Mouse (Mus musculus): ENCODE measurements around the gene Spryd3.
"Not testable (repeated sequence)": the region's sequence is repeated elsewhere in the genome, so short reads cannot be mapped to it uniquely, and the experiment has no call there.

The Spryd3 gene

DNA sequence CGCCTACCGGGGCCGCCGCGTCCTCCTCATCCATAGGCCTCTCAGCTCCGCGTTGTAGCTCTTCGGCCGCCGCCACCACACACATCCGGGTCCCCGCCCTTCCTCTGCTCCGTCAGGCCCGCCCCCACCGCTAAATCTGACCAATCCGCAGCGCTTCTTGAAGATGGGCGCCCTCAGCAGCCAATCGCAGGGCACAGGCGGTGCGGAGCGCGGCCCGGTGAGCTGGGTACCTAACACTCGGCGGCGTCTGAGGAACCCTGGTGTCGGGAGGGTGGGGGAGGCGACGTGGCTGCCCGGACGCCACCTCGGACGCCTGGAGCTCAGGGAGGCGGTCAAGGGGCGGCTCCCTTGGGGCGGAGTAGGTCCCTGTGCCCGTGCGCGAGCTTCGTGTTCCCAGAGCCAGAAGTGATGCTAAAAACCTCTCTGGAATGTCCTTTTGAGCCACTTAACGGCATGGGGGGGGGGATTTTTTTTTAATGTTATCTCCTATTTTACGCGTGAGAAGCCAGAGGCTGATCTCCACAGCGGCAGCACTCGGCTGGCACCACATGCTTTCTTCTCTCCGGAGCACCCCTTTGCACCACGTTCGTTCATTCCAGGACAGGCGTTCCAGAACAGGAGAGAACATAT, at the start of gene Spryd3:
Gene Spryd3 (minus strand): TSS at position 106 of the 630 bp plus-strand sequence.
- in situ Hi-C loops (cut with MboI, MseI), result no loop called here

DNA sequence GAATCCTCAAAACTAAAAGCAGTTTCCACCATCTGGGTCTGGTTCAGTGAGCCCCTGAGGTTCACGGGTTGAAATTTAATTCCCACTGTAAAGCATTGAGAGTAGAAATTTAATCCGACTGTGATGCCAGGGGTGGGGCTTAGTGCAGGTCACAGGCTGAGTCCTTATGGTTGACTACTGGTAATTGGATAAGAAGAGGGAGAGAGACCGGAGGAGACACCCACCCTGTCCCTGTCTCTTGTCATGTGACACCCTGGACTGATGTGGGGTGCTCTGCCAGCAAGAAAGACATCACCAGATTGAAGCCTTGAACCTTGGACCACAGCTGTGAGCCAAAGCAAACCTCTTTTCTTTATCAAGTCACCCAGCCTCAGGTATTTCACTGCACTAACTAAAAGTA, 47.0 kb upstream of the Spryd3 start:
- in situ Hi-C loops (cut with MboI, MseI), result no loop called here

DNA sequence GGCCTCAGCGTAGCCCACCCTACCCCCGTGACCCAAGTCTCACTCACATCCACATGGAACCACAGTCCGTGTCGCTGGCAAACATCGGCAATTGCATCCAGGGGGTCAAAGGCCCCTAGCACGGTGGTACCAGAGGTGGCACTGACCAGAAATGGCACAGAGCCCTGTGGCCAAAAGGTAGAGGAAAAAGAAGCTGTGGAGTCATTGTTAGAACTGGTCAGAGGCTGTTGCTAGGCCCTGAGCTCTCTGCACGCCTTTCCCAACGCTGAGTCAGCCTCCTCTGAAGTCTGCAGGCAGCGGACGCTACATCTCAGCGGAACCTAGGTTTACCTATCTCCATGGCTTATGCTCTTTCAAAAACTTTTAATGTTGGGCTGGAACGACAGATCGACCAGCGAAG, 43.9 kb upstream of the Spryd3 start:
- in situ Hi-C loops (cut with MboI, MseI), result loop anchor here (10.0 kb wide), 1 partner anchor 295 kb away; no protein-coding TSS in a partner anchor

DNA sequence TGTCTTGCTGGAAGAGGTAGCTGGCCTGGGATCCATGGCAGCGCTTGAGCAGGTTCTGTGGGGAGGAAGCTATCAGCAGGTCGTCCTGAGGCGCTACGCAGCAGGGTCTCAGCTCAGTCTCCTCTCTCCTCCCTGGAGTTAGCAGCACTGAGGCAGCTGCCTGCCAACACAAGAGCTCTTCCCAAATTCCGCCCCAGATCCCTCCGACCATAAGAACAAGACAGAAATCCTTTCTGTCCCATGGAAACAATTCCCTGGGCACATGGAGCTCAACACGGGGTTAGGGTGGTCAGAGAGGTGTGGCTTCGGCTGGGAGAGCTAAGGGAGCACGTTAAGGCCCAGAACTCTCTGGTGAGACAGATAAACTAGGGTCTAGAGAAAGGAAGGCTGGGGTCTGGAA, 43.1 kb upstream of the Spryd3 start:
- in situ Hi-C loops (cut with MboI, MseI), result loop anchor here (10.0 kb wide), 1 partner anchor 294 kb away; no protein-coding TSS in a partner anchor

DNA sequence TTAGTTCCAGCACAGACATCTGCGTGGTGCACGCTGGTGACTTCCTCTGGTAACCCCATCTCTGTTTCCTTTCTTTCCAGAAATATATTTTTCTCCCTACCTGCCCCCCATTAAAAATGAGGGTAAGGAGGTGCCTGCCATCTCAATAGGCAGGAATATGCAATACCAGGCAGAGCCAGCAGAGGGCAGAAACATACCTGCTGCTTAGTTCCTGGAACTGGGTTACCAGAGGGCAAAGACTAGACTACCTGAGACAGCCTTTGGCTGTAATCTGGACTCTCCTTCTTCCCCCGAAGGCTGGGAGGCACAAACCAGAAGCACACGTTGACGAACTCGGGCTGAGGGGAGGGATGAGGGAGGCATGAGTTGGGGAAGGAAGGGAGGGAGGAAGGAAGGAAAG, 42.2 kb upstream of the Spryd3 start:
- in situ Hi-C loops (cut with MboI, MseI), result loop anchor here (10.0 kb wide), 1 partner anchor 293 kb away; no protein-coding TSS in a partner anchor

DNA sequence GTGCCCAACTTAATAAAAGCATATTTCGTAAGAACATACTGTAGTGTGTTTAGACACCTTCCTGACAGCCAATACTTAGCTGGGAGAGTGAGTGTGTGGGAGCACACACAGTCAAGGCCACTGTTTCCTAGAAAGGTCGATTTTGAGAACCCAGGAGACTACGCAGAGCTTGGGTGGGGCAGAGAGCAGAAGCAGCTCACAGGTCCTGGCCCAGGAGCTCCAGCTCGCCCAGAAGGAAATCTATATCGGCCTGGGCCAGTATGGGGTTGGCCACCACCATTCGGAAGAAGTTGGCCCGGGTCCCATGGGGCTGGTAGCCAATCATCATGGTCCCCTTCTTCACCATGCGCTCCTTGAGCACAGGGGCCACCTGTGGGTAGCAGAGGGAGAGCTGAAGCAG, 41.4 kb upstream of the Spryd3 start:
- in situ Hi-C loops (cut with MboI, MseI), result loop anchor here (10.0 kb wide), 1 partner anchor 293 kb away; no protein-coding TSS in a partner anchor

DNA sequence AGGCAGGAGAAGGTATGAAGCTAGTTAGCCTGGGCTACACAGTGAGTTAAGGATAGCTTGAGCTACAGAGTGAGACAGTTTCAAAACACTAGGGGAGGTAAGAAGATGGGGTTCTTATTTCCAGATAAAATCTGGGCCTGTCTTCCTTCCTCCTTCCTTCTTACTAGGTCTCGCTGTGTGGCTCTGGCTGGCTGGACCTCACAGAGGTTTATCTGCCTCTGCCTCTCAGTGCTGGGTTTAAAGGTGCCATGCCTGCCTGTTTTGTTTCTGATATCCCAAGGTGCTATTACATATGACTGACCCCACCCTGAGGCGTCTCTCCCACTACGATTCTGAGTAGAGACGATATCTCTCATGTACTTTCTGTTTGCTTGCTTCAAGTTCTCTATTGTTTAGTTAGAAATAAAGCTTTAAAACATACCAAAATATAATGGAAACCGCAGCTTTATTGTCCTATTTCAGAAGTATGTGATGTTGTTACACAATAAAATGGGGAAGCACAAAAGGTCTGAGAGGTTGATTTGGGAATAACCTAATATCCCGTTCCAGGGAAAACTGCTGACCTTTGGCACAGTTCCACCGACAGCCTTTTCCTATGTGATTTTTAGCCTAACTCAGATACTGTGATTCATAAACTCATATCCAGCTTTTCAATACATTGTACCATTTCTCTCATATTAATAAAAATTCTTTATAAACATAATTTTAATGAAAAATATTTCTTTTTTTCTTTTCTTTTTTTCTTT, 40.7 kb upstream of the Spryd3 start:
- in situ Hi-C loops (cut with MboI, MseI), result loop anchor here (10.0 kb wide), 1 partner anchor 292 kb away; no protein-coding TSS in a partner anchor

DNA sequence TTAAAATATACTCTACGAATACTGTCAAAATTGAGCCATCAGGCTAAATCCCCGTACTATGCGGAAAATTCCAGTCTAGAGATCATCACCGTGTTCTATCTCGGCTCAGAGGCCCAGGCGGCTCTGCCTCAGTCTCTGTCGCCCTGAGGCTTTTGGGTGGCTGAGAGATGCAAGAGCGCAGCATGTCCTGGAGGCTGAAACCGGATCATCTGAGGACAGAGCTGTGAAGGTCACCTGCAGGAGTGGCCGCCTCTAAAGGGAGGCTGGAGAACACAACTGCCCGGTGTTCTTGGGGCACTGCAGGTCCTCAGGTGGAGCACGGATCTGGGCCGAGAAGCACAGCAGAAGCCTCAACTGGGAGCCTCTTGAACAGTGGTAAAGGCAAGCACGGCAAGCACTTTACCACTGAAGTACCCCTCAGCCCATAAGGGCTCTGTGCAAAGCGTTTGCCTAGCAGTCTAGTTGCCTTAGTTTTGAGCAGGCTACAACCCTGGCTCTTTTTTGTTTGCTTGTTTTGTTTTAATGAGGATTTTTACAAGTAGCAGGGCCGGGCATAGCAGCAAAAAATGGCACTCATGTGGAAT, 39.8 kb upstream of the Spryd3 start:
- in situ Hi-C loops (cut with MboI, MseI), result loop anchor here (10.0 kb wide), 1 partner anchor 291 kb away; no protein-coding TSS in a partner anchor

DNA sequence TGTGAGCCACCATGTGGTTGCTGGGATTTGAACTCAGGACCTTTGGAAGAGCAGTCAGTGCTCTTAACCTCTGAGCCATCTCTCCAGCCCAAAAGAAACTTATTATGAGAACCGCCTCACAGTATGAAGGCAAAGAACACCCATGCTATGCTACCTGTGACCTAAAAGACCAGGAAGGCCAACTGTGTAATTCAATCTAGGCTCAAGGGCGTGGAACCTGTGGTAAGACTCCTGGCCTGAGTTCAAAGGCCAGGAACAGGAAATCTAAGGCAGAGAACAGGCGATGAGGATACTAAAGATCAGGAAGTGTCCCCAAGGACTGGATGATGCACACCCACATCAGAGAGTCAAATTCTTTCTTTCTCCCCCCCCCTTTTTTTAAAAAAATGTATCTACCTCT, 37.5 kb upstream of the Spryd3 start:
- in situ Hi-C loops (cut with MboI, MseI), result loop anchor here (10.0 kb wide), 1 partner anchor 289 kb away; no protein-coding TSS in a partner anchor

DNA sequence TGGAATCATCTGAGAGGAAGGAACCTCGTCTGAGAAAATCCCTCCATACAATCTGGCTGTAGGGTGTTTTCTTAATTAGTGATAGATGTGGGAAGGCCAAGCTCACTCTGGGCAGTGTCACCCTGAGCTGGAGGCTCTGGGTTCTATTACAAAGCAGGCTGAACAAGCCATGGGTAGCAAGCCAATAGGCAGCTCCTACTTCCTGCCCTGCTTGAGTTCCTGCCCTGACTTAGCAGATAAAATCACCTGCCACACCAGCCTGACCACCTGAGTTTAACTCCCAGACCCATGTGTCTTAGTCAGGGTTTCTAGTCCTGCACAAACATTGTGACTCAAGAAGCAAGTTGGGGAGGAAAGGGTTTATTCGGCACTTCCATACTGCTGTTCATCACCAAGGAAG, 33.0 kb upstream of the Spryd3 start:
- in situ Hi-C loops (cut with MboI, MseI), result no loop called here

DNA sequence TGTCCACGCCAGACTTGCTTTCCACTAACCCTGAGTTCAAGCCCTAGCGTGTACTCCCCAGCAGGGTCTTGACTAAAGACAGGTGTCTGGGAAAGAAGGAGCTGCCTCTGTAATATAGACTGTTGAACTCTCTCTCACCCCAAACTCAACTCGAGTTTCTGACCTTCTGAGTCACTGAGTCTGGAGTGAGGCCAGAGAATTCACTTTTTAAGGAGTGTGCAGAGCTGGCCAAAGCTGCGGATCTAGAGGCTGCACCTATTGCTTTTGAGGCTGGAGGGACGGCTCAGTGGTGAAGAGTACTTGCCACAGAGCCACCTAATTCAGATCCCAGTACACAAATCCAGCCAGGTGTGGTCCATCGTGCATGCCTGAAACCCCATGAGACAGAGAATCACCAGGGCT, 31.6 kb upstream of the Spryd3 start:
- in situ Hi-C loops (cut with MboI, MseI), result no loop called here

DNA sequence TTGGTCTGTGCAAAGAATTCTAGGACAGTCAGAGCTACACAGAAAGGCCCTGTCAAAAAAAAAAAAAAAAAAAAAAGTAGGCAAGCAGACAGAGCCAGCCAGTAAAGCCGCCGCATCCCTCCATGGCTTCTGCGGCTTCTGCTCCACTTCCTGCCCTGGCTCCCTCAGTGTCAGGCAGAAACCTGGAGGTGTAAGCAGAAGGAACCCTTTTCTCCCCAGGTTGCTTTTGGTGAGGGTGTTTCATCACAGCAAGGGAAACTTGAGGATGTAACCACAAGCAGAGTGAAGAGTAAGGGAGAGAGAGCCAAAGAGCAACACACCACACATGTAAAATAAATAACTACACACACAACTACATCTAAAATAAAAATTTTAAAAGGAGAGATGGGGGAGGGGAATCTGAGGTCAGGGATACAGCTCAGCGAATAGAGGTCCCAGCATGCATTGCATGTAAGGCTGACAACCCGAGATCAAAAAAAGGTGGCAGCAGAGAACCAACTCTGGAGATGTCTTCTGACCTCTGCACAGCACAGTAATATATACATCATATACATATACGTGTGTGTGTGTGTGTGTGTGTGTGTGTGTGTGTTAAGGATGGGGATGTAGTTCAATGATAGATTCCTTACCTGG, 29.6 kb upstream of the Spryd3 start:
- in situ Hi-C loops (cut with MboI, MseI), result no loop called here

DNA sequence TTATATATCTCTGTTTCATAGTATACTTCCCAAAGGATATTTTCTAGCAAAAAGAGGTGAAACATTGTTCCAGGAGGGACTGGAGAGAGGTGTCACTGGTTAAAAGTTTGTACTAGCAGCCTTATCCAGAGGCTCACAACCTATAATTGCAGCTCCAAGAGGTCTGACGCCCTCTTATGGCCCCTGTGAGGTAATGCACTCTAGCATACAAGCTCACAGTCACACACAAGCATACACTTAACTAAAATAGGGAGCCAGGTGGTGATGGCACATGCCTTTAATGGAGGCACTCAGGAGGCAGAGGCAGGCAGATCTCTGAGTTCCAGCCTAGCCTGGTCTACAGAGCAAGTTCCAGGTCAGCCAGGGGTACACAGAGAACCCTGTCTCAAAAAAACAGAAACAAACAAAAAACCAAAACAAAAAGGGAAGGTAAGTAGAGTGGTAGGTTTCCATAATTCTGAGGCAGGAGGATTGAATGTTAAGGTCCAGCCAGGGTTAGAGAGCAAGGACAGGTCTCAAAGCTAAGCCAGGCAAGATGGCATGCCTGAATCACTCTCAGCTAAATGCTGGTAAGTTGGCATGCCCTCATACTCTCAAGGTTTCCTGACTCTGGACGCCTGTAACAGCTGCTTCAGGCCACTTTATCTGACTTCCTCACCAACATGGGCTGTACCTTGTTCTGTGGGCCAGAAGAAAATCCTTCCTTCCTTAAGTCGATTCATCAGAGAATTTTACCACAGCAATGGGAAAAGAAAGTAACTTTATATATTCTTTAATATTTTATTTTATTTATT, 28.1 kb upstream of the Spryd3 start:
- in situ Hi-C loops (cut with MboI, MseI), result no loop called here

DNA sequence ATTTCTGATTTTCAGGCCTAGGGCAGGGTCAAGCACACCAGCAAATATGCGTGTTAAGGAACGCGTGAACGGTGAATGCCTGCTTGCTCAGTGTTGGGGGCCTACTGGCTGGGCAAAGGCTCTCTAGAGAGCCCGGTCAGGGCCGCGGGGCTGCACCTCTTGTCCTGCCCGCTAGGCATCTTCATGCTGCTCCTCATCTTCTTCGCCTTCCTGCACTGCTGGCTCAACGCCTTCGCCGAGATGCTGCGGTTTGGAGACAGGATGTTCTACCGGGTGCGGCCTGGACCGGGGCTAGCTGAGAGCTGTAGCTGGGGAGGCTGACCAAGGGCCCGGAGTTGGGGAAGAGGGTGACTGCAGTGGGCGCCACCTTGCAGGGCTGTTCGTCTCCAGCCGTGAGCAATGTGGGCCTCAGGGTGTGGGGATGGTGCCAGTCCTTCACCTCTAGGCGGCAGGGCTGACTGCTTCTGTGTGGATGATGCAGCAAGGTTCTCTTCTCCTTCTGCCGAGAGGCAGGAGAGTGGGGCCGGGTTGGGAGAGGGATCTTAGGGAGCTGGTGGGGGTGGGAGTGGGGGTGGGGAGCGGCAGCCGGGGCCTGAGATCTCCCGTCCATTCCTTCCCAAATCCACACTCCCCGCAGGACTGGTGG, 24.5 kb upstream of the Spryd3 start:
- in situ Hi-C loops (cut with MboI, MseI), result no loop called here

DNA sequence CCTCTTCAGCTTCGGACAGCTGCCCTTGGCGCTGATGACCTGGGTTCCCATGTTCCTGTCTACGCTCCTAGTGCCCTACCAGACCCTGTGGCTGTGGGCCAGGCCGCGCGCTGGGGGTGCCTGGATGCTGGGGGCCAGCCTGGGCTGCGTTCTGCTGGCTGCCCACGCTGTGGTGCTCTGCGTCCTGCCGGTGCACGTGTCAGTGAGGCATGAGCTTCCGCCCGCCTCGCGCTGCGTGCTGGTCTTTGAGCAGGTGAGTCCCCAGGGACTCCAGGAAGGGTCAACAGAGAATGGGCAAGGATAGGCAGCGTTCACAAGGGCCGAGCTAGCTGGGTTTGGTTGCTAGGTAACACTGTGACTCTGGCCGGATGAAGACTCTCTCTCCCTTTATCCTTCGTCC, 20.8 kb upstream of the Spryd3 start:
- in situ Hi-C loops (cut with MboI, MseI), result no loop called here

DNA sequence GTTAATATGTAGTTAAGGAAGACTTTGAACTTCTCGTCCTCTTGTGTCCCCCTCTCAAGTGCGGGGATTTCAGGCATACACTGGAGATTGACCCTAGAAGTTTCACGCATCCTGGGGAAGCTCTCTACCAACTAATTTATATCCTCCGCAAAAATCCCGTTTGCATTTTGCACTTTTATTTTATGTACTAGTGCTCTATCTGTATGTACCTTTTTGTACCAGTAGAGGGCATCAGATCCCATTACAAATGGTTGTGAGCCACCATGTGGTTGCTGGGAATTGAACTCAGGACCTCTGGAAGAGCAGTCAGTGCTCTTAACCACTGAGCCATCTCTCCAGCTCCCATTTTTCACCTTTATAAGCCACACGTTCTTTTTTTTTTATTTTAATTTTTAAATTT, 19.0 kb upstream of the Spryd3 start:
- in situ Hi-C loops (cut with MboI, MseI), result not testable (repeated sequence)

DNA sequence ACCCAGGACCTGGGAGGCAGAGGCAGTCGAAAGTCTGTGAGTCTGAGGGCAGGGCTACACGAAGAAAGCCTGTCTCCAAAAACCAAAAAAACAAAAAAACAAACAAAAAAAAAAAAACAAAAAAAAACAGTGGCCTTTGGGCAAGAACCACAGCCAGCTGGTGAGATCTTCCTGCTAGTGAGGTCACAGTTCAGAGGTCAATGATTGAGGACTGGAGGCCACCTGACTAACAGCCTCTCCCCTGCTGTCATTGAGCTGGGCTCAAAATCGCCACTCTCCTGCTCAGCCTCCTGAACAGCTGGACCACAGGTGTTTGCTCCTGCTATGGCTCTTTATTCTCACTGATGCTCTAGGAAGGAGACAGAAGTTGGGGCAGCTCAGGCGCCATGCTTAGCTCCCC, 16.6 kb upstream of the Spryd3 start:
- in situ Hi-C loops (cut with MboI, MseI), result no loop called here

DNA sequence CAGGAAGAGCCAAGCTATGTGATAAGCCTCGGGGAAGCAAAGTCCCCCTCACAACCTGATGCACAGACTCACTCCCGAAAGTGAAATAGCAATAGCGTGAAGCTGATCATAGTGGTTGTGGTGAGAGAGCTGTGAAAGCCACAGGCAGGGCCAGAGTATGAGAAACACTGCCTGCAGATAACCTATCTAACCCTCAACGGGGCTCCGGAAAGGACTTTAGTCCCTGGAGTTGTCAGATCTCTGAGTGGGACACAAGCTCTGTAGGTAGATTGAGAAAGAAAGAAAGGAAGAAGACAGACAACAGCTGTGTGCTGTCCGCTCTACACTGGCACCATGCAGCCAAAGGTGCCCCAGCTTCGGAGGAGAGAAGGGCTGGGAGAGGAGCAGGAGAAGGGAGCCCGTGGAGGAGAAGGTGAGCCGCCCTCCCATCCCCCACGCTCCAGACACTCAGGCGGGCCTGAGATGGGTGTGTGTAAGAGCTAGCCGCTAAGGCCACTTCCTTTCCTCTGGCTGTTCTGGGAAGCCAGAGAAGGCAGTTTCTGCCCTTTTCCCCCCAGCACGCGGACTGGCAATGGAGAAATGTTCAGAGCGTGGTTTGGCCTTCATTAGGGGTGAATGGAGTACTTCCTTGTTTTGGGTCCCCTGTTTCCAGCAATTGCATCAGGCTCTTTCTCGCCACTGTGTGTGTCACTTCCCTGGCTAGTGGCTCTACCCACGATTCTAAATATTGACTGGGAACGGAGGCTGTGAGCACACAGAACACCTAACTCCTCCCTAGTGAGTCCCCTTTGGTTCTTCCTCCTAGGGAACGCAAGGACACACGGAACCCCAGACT, 14.5 kb upstream of the Spryd3 start, which contains the start of gene Soat2:
Gene Soat2 (plus strand): TSS at position 226 of the 835 bp plus-strand sequence.
- in situ Hi-C loops (cut with MboI, MseI), result no loop called here

DNA sequence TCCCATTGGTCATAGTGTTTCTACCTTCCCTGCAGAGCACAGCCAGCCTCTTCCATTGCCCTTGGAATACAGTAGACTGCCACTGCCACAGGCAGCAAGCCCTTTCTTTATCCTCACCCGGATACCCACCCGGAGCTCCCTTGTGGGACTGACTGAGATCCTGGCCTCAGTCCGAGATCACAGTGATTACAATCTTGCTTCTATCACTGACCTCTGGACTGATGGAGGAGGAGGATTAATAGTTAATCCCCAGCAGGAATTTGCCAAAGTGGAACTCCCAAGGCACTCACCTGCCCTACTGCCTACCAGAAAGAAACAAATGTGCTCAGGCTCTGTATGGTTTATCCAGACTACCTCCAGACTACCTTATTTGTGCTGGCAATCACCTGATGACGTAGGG, 13.5 kb upstream of the Spryd3 start:
- in situ Hi-C loops (cut with MboI, MseI), result no loop called here
